Mouse (Mus musculus) left cerebral cortex, adult 6 months (tissue): ENCODE measurements around the gene Hist1h2bn. TPM values are rescaled to one million over a fixed set of nuclear protein-coding genes. Genes with fewer than 3 reads are reported as not detected.

Experiments
- long read RNA-seq, 2 experiments: library from polyadenylated mRNA; unstranded; transcript quantifications; one replicate each; pipeline ENCODE4 v2.0.0; 2019 to 2020
- polyA plus RNA-seq: library from polyadenylated mRNA; unstranded; fragments of <200 nt; fragmentation: Nextera tagmentation; gene quantifications from 2 replicates; pipeline ENCODE4 v1.2.3, GENCODE M21; 2021

Hist1h2bn gene
- 1.0 and 2.3 TPM in 2 replicates for polyA plus RNA-seq
- long read RNA-seq, experiment 1 = 0 reads
- long read RNA-seq, experiment 2 = 0 reads

GRCm38 (mm10) chr13:21753524-21754285 is at the start of gene Hist1h2bn, which contains the start of gene Hist1h2ak:
Gene Hist1h2bn, plus strand, starts transcription at chr13:21754123.
Gene Hist1h2ak, minus strand, starts transcription at chr13:21753827.

GRCm38 (mm10) chr13:21715864-21716539 is 37.9 kb upstream of the Hist1h2bn start, which contains the start of the genes Hist1h2bl and Hist1h2ai:
Gene Hist1h2bl, minus strand, starts transcription at chr13:21716143.
Gene Hist1h2ai, plus strand, starts transcription at chr13:21716422.

GRCm38 (mm10) chr13:21717397-21718357 is 36.2 kb upstream of the Hist1h2bn start, which contains the start of gene Hist1h3h:
Gene Hist1h3h, plus strand, starts transcription at chr13:21717659.

GRCm38 (mm10) chr13:21721757-21722372 is 32.1 kb upstream of the Hist1h2bn start, which contains the start of gene Hist1h2bm:
Gene Hist1h2bm, plus strand, starts transcription at chr13:21722044.

GRCm38 (mm10) chr13:21734906-21735767 is 18.8 kb upstream of the Hist1h2bn start, which contains the start of gene Hist1h4j:
Gene Hist1h4j, plus strand, starts transcription at chr13:21735064.

GRCm38 (mm10) chr13:21750159-21751017 is 3.5 kb upstream of the Hist1h2bn start, which contains the start of gene Hist1h4k:
Gene Hist1h4k, minus strand, starts transcription at chr13:21750505.

GRCm38 (mm10) chr13:21779767-21780731 is 26.1 kb downstream of the Hist1h2bn start, which contains the start of gene Hist1h1b:
Gene Hist1h1b, minus strand, starts transcription at chr13:21780625.

GRCm38 (mm10) chr13:21783255-21783617 is 29.3 kb downstream of the Hist1h2bn start, which contains the start of gene Hist1h3i:
Gene Hist1h3i, minus strand, starts transcription at chr13:21783370.

GRCm38 (mm10) chr13:21786899-21787629 is 33.1 kb downstream of the Hist1h2bn start, which contains the start of the genes Hist1h2an and Hist1h2bp:
Gene Hist1h2an, minus strand, starts transcription at chr13:21787218.
Gene Hist1h2bp, plus strand, starts transcription at chr13:21787461.

Other genes starting within 250 kb of the Hist1h2bn start
- 3.0 and 3.3 TPM in 2 replicates for gene Zkscan8, start 223.0 kb upstream of the Hist1h2bn start, polyA plus RNA-seq
- gene Olfr1366, start 211.3 kb upstream of the Hist1h2bn start, polyA plus RNA-seq = 0.09 TPM in 1 of 2 replicates, not detected in the other
- 0.06 TPM in 1 of 2 replicates, not detected in the other for gene Olfr1535, start 194.2 kb upstream of the Hist1h2bn start, polyA plus RNA-seq
- gene Olfr1364, start 172.4 kb upstream of the Hist1h2bn start, polyA plus RNA-seq = not detected in 2 replicates
- not detected in 2 replicates for gene Olfr1362, start 140.1 kb upstream of the Hist1h2bn start, polyA plus RNA-seq
- not detected in 2 replicates for gene Olfr11, start 111.6 kb upstream of the Hist1h2bn start, polyA plus RNA-seq
- gene Olfr1361, start 90.7 kb upstream of the Hist1h2bn start, polyA plus RNA-seq = not detected in 2 replicates
- gene Olfr1360, start 76.7 kb upstream of the Hist1h2bn start, polyA plus RNA-seq = not detected in 2 replicates
- gene Olfr1359, start 56.0 kb upstream of the Hist1h2bn start, polyA plus RNA-seq = not detected in 2 replicates
- gene Hist1h2bl, start 38.0 kb upstream of the Hist1h2bn start, polyA plus RNA-seq = not detected in 2 replicates
- not detected in 2 replicates for gene Hist1h2ai, start 37.7 kb upstream of the Hist1h2bn start, polyA plus RNA-seq
- not detected in 2 replicates for gene Hist1h3h, start 36.5 kb upstream of the Hist1h2bn start, polyA plus RNA-seq
- not detected in 2 replicates for gene Hist1h2bm, start 32.1 kb upstream of the Hist1h2bn start, polyA plus RNA-seq
- 0.83 and 0.92 TPM in 2 replicates for gene Hist1h4j, start 19.1 kb upstream of the Hist1h2bn start, polyA plus RNA-seq
- gene Hist1h4k, start 3.6 kb upstream of the Hist1h2bn start, polyA plus RNA-seq = 0.70 and 3.0 TPM in 2 replicates
- 1.8 TPM in 1 of 2 replicates, not detected in the other for gene Hist1h2ak, start 296 bp upstream of the Hist1h2bn start, polyA plus RNA-seq
- 0.59 and 0.97 TPM in 2 replicates for gene Hist1h1b, start 26.5 kb downstream of the Hist1h2bn start, polyA plus RNA-seq
- gene Hist1h3i, start 29.2 kb downstream of the Hist1h2bn start, polyA plus RNA-seq = 1.7 and 2.9 TPM in 2 replicates
- 2.4 TPM in 1 of 2 replicates, not detected in the other for gene Hist1h2an, start 33.1 kb downstream of the Hist1h2bn start, polyA plus RNA-seq
- gene Hist1h2bp, start 33.3 kb downstream of the Hist1h2bn start, polyA plus RNA-seq = not detected in 2 replicates
- gene Hist1h2bq, start 56.1 kb downstream of the Hist1h2bn start, polyA plus RNA-seq = 0.40 and 1.2 TPM in 2 replicates
- gene Hist1h2ao, start 56.3 kb downstream of the Hist1h2bn start, polyA plus RNA-seq = not detected in 2 replicates
- 1.8 and 3.3 TPM in 2 replicates for gene Hist1h4m, start 57.6 kb downstream of the Hist1h2bn start, polyA plus RNA-seq
- 0.64 and 2.7 TPM in 2 replicates for gene Hist1h4n, start 78.1 kb downstream of the Hist1h2bn start, polyA plus RNA-seq
- gene Hist1h2ap, start 79.4 kb downstream of the Hist1h2bn start, polyA plus RNA-seq = 68.6 TPM in 2 replicates
- not detected in 2 replicates for gene Hist1h2br, start 79.6 kb downstream of the Hist1h2bn start, polyA plus RNA-seq
- gene Zfp184, start 191.0 kb downstream of the Hist1h2bn start, polyA plus RNA-seq = 1.6 and 2.5 TPM in 2 replicates
- 0.10 TPM in 1 of 2 replicates, not detected in the other for gene Pom121l2, start 227.1 kb downstream of the Hist1h2bn start, polyA plus RNA-seq